Mouse (Mus musculus) thymus, postnatal 4 days (tissue): Measurements from ENCODE around the gene Exosc2.
A peak's percentile ranks its signal among the peaks of the same experiment; 100 is the strongest.

Experiments used
- DNase-seq: peaks from one replicate; pipeline ENCODE4 v3.0.0; 2021

Gene Exosc2

GRCm38 (mm10) chr2:31678641-31679040 lies 8.1 kb downstream of the Exosc2 start:
- peak; percentile 53 for DNase-seq

- DNase-seq = peak; percentile 22
These were observed 10.7 kb downstream of the Exosc2 start for GRCm38 (mm10) chr2:31681051-31681707.

GRCm38 (mm10) chr2:31681731-31682235 lies 11.3 kb downstream of the Exosc2 start:
- no peak for DNase-seq

- DNase-seq = peak; percentile 77
These were observed 13.2 kb downstream of the Exosc2 start for GRCm38 (mm10) chr2:31683666-31684065.

GRCm38 (mm10) chr2:31688074-31688925 lies 17.8 kb downstream of the Exosc2 start, which contains the start of gene Abl1:
Gene Abl1 (plus strand): TSS chr2:31688376.
- peak; percentile 90 for DNase-seq

- no peak for DNase-seq
These were observed 18.5 kb downstream of the Exosc2 start for GRCm38 (mm10) chr2:31689045-31689444.

- DNase-seq = peak; percentile 24
These were observed 19.5 kb downstream of the Exosc2 start for GRCm38 (mm10) chr2:31690063-31690462.

- peak; percentile 46 for DNase-seq
These were observed 27.7 kb downstream of the Exosc2 start for GRCm38 (mm10) chr2:31698209-31698608.

- peak; percentile 57 for DNase-seq
These were observed 30.3 kb downstream of the Exosc2 start for GRCm38 (mm10) chr2:31700545-31701446.

- no peak for DNase-seq
These were observed 32.7 kb downstream of the Exosc2 start for GRCm38 (mm10) chr2:31703226-31703625.

GRCm38 (mm10) chr2:31705914-31706313 lies 35.4 kb downstream of the Exosc2 start:
- DNase-seq = no peak

- DNase-seq = no peak
These were observed 36.0 kb downstream of the Exosc2 start for GRCm38 (mm10) chr2:31706531-31706930.

- DNase-seq = no peak
These were observed 42.2 kb downstream of the Exosc2 start for GRCm38 (mm10) chr2:31712716-31713115.

- DNase-seq = no peak
These were observed 43.3 kb downstream of the Exosc2 start for GRCm38 (mm10) chr2:31713813-31714212.

GRCm38 (mm10) chr2:31714780-31715179 lies 44.3 kb downstream of the Exosc2 start:
- DNase-seq = peak; percentile 19

GRCm38 (mm10) chr2:31715985-31716384 lies 45.5 kb downstream of the Exosc2 start:
- no peak for DNase-seq

- no peak for DNase-seq
These were observed 48.8 kb downstream of the Exosc2 start for GRCm38 (mm10) chr2:31719202-31719880.

GRCm38 (mm10) chr2:31719944-31720343 lies 49.4 kb downstream of the Exosc2 start:
- DNase-seq = no peak

- peak; percentile 65 for DNase-seq
These were observed 50.3 kb downstream of the Exosc2 start for GRCm38 (mm10) chr2:31720783-31721182.

- DNase-seq = no peak
These were observed 54.4 kb downstream of the Exosc2 start for GRCm38 (mm10) chr2:31724730-31725490.

GRCm38 (mm10) chr2:31727576-31728277 lies 57.2 kb downstream of the Exosc2 start:
- DNase-seq = no peak
